ENCODE assay signal across 8 mouse cellular contexts in the genomic region with DNA sequence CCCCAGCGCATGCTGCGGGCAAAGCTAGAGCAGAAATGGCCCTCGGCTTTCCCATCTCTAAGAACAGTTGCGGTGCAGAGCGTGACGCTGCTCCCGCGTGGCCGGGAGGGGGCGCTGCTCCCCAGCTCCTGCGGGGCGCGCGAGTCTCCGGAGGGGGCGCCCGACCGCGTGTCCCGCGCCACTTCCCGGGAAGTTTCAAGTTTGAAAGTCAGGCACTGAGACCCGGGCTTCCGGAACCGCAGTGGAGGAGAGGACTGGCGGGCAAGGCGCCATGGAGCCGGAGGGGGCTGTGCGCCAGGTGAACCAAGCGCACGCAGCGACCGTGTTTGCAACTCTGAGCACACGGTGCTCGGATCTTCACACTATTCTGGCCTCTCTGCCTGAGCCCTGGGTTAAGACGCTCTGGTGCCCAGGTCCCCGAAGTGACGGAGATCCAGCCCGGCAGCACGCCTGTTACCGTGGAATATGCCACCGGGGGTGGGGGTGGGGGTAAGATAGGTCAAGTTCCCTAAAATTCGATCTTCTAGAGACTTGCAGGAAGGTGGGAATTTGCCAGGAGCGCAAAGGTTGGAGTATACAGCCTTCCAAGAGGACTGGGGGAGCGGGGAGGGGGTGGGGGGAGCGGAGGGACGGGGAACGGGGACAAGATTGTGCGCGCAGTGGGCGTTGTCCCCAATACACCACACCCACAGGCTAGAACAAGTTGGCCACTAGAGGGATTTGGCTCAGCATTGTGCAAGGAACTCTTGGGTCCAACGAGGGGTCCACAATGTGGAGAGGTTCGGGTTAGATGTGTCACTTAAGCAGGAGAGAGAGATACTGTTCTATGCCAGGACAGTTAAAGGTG. TPM values are rescaled to one million over a fixed set of nuclear protein-coding genes. Genes with fewer than 3 reads are reported as not detected.
DNase-seq lines count a peak whose midpoint lies in the region; ATAC-seq lines count a peak whose summit lies in the region.

Pkn3 (plus strand) TSS at position 183 of the 847 bp plus-strand sequence.

- H3K27me3 ChIP-seq in forebrain, embryonic 16.5 days (replicated peaks; ENCODE audit: control insufficient read depth, insufficient read depth, low read length): no peaks in the 10 kb centered on the region

- H3K4me2 ChIP-seq in forebrain, embryonic 16.5 days (ENCODE audit: low read length): peak within 1 kb of the TSS; percentile 78

- no peak within 1 kb of the TSS; the same call in 1 of the 2 replicates for H3K27ac ChIP-seq in forebrain, embryonic 16.5 days (ENCODE audit: low read length)

- intact Hi-C loops in heart, postnatal 36 days (cut with DNase I): loop anchor here (1.0 to 5.0 kb wide), 2 partner anchors 18 to 35 kb away; no protein-coding TSS in a partner anchor

- peaks cover 11% of the 10 kb centered on the region for H3K4me1 ChIP-seq in forebrain, embryonic 16.5 days (replicated peaks; ENCODE audit: control insufficient read depth, insufficient read depth, low read length)

- no peaks in the 10 kb centered on the region for H3K9me3 ChIP-seq in forebrain, embryonic 16.5 days (ENCODE audit: control insufficient read depth, low read length)

- peak; percentile 77 for ATAC-seq in forebrain, embryonic 16.5 days

- no peaks in the 10 kb centered on the region for H3K36me3 ChIP-seq in forebrain, embryonic 16.5 days (ENCODE audit: control insufficient read depth, insufficient read depth)

- H3K9ac ChIP-seq in forebrain, embryonic 16.5 days (replicated peaks; ENCODE audit: low read depth, low read length): peak within 1 kb of the TSS; percentile 48

- peak; percentile 85 for DNase-seq in MN1 (ENCODE audit: low spot score)
- peak; percentile 63 to 85 for DNase-seq in cerebellum, adult 18-20 months
- peak; percentile 91 for DNase-seq in heart, postnatal 36 days
- peak; percentile 44 to 76 for DNase-seq in layer of hippocampus, adult 8-10 months (ENCODE audit: low spot score in 2 of 2)
- DNase-seq in lung, postnatal 10 days: peak; percentile 92
- peak; percentile 69 for DNase-seq in ovary, postnatal 10 days (ENCODE audit: low spot score)
- DNase-seq in thymus, postnatal 10 days (ENCODE audit: low spot score in 2 of 2): peak; percentile 63 to 85

- H3K4me3 ChIP-seq in forebrain, embryonic 16.5 days (replicated peaks; ENCODE audit: low read length): peak within 1 kb of the TSS; percentile 43

- WGBS in forebrain, embryonic 16.5 days: under 1% methylated on average over 53 of the region's 53 CpGs

RNA-seq across cellular contexts. Expression of gene Pkn3, which starts in this region (rescaled TPM):
- polyA plus RNA-seq in forebrain, embryonic 16.5 days (2015; fragmentation: Nextera tagmentation; extraction: Ambion mirVana): 2.6 and 3.4 TPM in 2 replicates
- total RNA-seq in heart, postnatal 36 days (2021): 10 to 100 TPM in 1 of 2 experiments, 1 to 10 TPM in 1; 8.3 to 11.5 TPM
- 1 to 10 TPM; 2.1 to 6.1 (median 3.5) TPM for total RNA-seq in layer of hippocampus, adult 8-10 months (2022)
